Mouse (Mus musculus) 416B (cell line): ENCODE measurements around the gene Ptprg.
A peak's percentile ranks its signal among the peaks of the same experiment; 100 is the strongest.

ENCODE experiments used
- DNase-seq: peaks from one replicate; pipeline ENCODE4 v3.0.0; 2011; ENCODE audit warnings: low read depth

Gene Ptprg

DNA sequence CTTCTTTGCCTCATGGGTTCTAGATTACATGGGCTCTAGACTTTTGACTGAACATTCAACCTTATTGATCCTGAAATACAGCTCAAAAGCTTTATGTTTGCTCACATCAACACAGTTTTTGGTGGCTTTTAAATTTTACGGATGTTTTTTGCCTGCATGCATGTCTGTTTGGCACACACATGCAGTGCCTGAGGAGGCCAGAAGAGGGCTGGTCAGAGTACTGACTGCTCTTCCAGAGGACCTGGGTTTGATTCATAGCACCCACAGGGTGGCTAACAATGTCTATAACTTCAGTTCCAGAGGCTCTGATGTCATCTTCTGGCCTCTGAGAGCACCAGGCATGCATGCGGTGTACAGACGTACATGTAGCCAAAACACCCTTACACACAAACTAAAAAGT, 12.0 kb downstream of the Ptprg start:
- no peak for DNase-seq

DNA sequence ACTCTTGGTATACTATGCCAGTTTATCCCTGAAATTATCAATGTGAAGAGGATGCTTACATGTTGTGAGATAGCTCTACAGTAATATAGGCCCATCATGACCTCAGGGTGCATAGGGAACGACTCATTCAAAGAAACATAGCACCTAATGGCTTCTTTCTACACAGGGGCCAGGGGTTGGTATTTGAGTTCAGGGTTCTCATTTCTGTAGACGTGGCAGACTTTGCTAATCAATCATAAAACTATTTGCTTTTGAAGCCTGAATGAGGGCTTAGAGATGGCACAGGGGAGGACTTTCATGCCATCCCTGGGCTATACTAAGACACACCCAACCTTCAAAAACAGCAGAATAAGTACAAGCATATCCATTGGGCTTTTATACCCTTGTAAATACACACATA, 16.4 kb downstream of the Ptprg start:
- no peak for DNase-seq

DNA sequence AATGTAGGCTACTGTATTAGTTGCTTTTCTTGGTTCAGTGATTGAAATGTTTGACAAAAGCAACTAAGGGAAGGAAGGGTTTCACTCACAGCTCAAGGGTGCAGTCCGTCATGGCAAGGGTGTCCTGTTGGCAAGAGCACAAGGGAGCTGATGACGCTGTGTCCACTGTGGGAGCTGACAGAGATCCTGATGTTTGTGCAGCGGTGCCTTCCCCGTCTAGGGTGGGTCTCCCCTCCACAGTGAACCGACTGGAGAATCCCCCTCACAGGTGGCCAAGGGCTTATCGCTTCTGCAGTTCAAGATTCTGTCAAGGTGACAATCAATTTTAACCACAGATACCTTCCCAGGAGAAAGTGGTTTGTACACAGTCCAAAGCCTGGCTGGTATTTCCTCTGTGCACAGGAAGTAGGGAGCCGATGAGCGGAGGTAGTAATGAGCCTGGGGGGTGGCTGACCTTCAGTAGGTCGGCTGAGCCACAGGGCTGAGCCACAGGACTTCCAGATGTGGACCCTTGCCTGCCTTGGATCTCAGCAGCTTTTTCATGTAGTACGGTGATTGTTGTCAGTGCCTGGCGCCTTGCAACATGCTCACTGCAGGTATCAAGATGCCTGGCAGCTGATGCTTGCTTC, 18.5 kb downstream of the Ptprg start:
- no peak for DNase-seq

DNA sequence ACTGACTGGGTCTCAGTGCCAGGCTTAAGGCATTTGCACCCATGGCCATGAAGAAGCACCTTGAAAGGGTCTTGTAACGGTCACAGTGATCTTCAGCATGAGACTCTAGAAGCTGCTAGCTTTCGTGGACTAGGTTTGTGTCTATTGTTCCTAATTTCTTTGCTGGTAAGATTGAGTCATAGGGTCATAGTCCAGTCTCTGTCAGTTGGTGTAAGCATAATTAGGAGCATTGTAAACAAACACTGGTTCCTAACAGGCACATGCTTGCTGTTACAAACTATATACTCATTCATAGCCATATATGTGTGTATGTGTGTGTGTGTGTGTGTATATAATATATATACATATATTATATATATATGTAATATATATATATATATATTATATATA, 19.1 kb downstream of the Ptprg start:
- DNase-seq = no peak

DNA sequence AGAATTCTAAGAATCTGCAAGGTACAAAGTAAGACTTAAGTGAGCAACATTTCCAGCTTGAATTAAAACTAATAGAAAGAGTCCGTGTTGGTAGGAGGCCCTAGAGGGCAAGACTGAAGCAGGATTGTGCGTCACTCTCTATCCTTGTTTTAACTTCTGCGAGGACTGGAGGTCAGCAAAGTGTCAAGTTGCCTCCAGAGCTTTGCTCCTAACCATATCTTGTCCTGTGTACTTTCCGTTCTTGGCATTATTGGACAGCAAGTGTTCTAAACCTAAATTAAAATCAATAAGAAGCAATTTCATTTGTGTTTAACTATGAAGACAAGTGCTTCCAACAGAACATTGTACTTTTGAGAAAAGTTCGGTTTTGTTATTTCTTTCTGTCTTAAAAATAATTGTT, 20.4 kb downstream of the Ptprg start:
- no peak for DNase-seq

DNA sequence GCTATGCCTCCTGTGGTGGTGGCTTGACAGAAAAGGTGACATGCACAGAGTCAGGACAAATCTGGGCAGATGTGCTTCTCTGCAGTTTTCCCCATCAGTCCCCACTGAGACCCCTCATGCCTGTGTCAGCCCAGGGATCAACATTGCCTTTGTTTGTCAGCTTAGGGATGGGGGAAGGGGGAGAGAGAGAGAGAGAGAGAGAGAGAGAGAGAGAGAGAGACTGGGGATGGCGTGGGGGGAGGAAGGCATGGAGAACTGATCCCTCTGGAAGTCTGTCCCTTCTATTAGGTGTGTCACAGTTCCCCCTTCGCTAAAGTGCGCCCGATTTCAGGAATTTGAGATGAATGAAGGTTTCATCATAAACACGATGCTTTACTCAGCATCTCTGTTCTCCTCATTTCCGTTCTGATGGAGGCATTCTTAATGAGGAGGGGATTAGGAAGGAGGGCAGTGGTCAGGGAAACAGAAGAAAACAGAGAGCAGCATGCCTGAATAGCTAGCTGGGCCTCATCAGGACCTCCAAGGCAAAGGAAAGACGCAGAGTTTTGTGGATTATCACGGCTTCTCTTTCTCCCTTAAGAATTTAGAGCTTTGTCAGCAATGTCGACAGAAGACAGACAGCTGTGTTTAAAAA, 24.1 kb downstream of the Ptprg start:
- DNase-seq = no peak

DNA sequence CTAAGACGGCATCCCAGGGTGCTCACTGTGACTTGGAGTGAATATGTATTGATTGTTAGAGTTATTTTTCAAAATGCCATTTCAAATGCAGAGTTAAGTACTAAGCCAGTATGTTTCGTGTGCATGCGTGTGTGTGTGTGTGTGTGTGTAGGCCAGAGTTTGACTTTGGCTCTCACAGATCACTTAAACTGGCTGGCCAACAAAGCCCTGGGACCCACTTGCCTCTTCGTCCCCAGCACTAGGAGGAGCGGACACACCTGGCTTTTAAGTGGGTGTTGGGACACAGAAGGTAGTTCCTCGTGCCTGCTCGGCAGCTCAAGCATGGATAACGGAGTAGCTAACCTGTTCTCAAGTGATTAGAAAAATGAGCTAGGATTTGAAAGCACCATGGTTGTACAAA, 24.6 kb downstream of the Ptprg start:
- no peak for DNase-seq

DNA sequence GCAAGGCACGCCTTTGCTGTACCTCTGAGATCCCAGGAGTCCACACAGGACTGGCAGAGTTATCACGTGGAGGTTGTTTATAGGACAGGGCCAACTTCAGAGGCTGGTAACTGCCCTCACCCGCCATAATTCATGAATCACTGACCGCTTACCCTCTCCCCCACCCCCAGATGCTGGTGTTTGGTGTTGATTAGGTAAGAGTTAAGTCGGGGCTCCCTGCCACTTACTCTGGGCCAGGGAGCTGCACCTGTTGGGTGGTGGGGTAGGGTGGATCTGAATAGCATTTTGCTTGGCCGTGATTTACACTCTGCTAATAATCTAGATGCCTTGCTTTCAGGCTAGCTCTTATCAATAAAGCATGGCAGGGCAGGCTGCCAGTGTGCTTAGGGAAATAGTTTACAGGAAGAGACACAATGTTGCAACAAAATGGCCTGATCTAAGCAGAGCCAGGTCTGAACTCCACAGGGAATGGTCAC, 25.2 kb downstream of the Ptprg start:
- DNase-seq = no peak

DNA sequence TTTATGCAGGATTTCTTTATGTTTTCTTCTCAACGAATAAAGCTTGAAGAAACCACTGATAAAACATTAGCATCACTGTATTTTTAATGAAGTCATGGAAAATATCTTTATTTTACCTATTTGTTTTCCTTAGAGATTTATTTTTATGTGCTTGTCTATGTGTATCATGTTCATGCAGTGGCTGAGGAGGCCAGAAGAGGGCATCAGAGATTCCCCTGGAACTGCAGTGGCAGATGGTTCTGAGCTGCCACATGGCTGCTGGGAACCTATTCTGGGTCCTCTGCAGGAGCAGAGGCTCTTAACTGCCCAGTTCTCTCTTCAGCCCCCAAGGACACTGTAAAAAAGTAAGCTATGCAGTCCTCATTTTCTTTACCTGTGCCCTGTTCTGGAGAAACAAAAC, 26.6 kb downstream of the Ptprg start:
- DNase-seq = no peak

DNA sequence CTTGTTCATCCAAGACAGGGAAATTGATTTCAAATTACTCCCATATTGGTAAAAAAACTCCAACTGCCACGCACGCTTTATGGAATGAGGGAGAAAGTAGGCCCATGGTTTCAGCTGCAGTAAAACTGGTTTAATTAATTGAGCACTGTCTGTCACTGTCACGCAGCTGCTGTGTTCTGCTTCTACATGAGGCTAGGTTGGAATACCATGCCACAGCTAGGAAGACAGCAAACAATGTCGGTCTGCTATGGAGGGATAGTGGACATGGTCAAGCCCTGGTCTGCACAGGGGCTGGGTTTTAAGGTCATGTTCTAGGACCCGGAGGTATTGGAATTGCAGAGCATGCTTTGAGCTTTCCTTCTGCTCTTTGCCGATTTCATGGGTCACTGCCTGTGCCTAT, 30.9 kb downstream of the Ptprg start:
- DNase-seq = no peak

DNA sequence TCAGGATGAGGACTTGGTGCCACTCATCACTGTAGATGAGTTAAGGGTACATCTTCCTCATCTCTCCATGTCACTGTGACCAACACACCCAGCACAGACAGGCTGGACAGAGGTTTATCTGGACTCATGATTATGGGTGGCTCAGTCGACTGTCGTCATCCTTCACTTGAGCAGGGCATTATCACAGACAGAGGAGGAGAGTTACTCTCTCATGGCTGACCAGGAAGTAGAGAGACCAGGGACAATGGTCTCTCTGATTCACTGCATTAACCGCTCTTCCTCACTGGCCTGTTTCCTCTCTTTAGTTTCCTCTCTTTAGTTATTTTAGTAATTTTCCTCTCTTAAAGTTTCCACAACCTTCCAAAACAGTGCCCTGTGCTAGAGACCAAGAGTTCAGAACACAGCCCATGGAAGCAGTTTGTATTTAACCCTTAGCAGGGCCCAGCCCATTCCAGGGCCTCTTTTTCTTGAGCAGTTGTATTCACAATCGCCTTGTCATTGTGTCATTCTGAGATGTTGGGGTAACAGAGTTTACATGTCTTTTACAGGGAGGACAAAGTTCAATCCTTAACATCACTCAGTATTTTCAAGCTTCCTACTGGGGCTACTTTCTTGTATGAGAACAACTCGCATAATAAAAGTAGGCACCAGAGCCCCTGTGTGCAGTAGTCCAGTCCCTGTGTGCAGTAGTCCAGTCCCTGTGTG, 31.7 kb downstream of the Ptprg start:
- DNase-seq = no peak

DNA sequence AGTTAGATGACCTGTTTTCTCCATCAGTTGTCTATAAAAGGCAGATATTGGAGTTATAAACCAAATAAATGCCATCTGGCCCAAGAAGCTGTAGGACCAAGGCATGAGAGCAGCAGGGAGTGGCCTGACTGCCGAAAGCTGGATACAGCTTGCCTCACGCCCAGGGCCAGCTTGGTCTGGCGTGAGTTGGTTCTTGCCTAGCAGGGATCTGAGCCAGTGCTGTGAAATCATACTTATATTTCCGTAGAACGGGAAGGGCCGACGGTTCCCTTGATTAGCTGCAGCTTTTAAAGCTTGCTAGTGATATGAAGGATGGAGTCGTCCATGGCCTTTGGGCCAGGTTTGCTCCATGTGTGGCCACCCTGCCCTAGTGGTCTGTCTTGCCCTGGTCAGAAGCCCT, 37.1 kb downstream of the Ptprg start:
- DNase-seq = no peak

DNA sequence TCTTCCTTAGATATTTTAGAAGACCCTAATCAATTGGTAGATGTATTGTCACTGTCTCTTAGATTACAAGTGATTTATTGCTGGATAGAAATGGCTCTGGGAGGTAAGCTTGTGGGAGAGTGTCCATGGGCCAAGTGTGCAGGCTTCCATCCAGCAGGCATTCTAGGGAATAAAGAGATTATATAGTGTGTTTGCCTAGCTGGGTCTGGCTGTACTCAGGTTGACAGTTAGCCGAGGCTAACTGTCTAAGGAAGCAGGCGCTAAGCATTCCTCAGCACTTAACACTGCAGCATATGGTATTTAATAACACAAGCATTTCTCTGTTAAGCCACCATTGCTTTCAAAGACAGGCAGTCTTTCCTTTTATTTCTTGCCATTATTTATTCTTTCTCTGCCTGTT, 39.3 kb downstream of the Ptprg start:
- DNase-seq = no peak

DNA sequence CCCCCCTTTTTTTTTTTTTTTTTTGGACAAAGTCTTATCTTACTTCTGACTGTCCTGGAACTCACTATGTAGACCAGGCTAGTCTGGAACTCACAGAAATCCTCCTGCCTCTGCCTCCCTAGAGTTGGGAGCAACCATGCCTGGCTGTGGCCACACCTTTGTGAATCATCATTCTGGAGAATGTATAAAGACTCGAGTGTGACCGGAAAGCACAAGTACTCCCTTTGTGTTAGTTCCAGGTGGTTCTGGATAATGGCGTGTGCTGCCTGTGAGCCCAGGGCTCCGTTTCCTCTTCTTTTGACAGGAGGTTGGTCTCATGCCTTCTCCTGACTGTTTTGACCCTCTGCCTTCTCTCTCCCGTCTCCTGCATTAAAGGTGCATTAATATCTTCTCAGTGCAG, 41.0 kb downstream of the Ptprg start:
- DNase-seq = no peak

DNA sequence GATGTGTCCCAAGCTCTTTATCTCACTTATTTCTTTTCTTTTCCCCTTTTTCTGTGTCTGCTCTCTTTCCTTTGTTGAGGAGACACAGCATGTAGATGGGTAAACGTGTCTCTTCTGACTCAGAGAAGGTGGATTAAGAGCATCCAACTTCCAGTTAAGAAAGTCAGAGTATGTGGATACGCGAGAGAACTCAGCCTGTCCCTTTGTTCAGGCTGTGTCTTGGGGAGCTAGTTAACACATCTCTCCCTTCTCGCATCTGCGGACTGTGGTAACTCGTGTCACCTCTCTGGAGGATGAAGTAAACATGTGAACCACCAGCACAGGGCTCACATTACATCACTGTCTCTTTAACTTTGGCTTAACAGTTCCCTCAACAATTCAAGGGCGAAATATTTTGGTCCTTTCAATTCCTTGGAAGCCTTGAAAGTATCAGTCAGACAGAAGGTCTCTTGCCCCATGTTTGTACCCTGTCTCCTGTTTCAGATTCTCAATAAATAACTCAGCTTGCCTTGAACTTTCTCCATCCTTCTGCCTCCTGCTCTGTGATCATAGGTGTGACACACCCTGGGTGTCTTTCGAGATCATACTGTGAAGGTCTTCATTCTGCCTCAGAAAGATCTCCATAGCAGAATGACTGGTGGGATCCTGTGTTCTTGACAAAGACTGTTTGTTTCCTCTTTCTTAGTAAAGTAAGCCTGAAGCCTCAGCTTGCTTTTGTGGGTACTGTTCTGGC, 51.0 kb downstream of the Ptprg start:
- no peak for DNase-seq

DNA sequence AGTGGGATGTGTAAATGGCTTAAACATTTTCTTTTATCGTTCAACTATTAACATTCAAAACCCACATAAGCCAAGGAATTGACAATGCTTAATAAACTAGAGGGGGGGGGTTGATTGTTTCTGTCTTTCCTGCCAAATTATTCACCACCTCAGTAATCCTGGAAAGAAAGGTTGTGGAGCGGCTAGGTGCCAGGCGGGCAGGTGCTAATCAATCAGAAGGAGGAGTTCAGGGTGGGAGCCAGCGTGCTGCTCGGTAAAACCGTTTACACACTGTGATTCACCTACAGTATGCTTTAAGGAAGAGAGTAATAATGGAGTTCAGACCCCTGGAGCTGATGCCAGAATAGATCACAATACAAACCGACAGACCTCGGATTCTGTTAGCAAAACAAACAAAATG, 55.0 kb downstream of the Ptprg start:
- DNase-seq = no peak

DNA sequence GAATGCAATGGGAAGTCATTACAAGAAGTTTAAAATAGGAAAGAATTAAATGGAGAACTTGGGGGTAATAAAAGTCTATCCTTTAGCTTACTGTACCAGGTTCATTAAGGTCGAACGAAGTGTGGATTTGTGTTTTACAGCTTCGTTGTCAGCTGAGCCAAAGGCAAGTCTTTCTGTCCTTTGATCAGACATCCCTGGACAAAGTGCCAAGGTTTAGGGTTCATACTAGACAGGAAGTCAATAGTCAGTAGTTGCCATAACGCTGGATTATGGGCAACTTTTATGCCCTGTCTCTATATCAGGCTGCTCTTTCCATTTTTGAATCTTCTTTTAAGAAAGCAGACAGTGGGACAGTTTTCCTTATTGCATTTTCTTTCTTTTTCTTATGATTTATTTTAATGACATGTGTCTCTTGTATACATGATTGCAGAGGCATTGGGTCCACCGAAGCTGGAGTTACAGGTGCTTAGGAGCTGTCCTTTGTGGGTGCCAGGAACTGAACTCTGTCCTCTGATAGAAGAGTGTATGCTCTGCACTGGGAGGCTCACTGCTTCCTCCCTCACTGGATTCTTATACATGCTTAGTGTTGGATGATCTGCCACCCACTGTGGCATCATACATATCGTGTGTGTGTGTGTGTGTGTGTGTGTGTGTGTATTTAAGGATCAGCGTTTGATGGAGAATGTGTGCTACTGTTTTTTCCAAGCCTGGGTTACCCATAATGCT, 56.7 kb downstream of the Ptprg start:
- DNase-seq = no peak

DNA sequence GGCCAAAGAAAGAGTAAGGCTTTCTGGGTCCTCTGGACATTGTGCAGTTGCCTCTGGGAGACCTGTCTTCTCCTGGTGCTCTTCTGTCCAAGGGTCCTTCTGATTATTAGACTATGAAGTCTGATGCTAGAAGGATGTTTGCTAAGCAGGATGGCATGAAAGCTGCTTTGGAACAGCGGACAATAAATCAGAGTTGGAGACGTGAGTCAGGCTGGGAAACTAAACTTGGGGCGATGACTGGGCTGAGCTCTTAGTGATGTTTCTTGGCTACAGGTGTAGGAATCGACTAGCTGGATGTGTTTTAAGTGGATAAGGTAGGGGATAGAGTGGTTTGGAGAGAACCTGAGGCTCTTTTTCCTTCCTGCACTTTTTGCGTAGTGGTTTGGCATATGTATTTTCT, 59.1 kb downstream of the Ptprg start:
- DNase-seq = no peak

DNA sequence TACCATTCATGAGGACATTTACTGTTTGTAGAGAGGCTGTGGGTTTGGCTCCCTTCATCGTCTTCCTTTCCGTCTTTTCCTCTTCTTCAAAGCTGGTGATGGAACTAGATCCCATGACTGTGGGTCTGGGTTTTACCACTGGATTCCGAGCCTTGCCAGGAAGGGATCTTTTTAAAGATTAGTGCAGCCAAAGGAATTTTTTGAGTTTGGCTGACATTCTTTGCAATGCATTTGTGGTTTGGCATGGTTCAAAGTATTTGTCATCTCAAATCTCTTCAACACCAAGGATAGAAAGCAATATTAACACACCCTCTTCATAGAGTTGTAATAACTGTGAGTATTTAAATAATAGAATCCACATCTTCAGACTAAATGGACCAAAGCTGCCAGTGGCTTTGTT, 59.8 kb downstream of the Ptprg start:
- no peak for DNase-seq

DNA sequence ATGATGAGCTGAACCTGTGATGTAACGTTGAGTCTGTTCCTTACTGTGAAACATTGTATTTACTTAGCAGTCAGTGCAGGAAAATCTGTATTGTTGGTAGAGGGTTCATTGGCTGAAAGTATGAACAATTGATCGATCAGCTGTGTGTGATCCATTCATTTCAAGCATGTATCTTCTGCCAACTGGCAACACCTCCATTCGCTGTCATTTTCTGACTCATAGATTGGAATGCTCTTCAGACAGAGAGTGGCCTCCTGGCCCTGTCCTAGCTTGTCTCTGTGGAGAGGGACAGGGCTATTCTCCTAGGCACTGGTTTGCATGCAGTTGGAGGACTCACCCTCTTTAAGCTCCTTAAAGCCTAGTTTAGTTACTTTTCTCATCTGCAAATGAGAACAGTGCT, 62.4 kb downstream of the Ptprg start:
- no peak for DNase-seq

DNA sequence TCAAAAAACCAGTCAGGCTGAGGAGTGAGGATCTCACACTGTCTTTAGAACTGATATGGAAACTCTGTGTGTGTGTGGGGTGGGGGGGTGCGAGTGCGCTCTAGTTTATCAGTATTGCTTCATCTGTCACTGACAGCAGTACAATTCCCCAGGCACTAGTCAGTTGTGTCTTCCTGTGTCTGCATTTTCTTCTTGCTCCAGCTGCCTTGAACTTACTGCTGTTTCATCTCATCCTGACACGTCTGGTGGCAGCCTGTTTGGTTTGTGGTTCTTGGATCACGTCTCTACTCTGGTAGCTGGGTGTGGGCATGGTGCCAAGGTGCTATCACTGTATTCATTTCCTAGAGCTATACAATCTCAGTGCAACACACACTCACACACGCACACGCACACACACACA, 64.0 kb downstream of the Ptprg start:
- DNase-seq = peak; percentile 1

DNA sequence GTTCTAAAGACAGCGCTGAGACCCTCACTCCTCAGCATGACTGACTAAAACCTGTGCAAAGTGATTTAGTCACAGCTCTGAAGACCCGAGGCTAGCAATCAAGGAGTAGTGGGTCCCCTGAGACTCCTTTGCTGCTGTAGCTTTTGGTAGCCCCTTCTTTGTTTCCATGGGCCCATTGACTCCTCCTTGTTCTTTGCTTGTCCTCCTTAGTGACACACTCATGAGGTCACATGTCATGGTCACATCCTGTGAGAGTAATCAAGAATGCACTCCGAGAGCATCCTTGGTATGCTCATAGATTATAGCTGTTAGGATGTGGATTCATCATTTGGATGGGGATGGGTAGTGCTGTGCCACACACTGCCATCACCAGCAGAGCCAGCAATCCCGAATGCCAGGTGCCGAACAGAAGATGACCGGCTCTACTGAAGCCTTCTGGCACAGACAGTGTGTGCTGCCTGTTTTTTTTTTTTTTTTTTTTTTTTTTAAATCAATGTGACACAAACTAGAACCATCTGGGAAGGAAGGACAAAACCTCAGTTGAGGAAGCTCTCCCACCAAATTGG, 64.9 kb downstream of the Ptprg start:
- no peak for DNase-seq
